Mouse (Mus musculus): ENCODE data around the gene Hinfp.
"Not testable (repeated sequence)": the region's sequence is repeated elsewhere in the genome, so short reads cannot be mapped to it uniquely, and the experiment has no call there.

The Hinfp gene

DNA sequence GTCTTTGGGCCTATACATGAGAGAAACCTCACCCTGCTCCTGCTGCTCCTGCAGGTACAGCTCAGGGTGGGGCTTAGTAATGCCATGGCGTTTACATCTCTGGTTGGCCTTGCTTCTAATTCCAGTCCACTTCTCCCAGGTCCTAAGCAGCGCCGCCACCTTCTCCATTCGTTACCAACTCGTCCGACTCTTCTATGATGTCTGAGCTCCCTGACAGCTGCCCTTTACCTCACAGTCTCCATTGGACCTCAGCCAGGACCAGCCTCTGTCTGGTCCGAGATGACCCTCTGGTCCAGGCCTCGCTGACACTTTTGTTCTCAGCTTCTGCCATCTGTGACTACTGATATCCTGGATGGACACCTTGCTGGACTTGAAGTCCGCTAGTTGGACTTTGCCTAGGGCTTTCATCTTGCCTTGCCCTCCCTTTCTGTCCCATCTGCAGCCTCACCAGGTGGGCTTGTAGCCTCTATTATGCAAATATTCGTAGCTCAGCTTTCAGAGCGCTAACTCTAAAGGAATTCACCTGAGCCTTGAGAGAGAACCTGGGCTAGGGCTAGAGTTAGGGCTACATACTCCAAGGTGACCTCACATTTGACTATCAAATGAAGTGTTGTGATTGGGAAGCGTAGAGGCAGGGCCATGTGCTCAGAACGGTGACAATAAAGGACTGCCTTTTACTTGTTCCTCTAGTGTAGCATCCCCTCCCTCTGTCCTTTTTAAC is 27.6 kb upstream of the Hinfp start:
- no peak for DNase-seq (ENCODE audit: low read depth, low spot score)

DNA sequence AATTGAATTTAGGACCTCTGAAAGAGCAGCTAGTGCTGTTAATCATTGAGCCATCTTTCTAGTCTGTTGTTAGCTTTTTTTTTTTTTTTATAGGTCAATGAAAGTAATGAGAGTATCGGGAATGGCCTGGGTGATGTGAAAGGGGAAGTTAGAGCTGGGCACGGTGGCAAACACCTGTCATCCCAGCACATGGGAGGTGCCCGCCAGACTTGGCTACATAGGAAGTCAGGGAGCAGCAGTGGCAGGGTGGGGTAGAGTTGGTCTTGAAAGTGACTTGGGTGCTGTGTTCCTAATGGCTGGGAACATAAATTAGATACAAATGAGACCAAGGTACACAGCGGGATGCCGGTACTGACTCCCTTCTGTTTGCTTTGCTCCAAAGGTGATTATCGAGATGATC is 25.3 kb upstream of the Hinfp start:
- DNase-seq (ENCODE audit: low read depth, low spot score), result no peak

- no peak for DNase-seq (ENCODE audit: low read depth, low spot score)
Measured at GRCm38 (mm10) chr9:44327926-44328325, 22.5 kb upstream of the Hinfp start.

DNA sequence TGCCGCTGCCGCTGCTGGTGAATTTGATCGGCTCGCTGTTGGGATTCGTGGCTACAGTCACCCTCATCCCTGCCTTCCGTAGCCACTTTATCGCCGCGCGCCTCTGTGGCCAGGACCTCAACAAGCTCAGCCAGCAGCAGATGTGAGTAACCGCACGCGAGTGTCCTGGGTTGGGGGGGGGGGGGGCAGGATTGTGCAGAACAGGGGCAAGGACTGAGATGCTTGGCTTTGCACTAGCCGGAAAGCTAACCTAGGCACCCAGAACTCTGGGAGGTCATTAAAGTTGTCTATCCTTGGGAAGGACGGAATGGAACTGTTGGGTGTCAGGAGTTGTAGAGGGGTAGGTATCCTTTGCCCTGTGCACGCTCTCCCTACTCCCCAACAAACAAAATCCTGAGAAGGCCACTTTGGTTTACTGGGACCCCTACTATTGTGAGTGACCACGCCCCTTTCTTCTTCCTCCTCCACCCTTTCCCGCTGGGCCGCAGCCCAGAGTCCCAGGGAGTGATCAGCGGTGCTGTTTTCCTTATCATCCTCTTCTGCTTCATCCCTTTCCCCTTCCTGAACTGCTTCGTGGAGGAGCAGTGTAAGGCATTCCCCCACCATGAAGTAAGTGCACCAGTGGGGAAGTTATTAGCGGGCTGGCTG is 21.7 kb upstream of the Hinfp start:
- no peak for DNase-seq (ENCODE audit: low read depth, low spot score)

DNA sequence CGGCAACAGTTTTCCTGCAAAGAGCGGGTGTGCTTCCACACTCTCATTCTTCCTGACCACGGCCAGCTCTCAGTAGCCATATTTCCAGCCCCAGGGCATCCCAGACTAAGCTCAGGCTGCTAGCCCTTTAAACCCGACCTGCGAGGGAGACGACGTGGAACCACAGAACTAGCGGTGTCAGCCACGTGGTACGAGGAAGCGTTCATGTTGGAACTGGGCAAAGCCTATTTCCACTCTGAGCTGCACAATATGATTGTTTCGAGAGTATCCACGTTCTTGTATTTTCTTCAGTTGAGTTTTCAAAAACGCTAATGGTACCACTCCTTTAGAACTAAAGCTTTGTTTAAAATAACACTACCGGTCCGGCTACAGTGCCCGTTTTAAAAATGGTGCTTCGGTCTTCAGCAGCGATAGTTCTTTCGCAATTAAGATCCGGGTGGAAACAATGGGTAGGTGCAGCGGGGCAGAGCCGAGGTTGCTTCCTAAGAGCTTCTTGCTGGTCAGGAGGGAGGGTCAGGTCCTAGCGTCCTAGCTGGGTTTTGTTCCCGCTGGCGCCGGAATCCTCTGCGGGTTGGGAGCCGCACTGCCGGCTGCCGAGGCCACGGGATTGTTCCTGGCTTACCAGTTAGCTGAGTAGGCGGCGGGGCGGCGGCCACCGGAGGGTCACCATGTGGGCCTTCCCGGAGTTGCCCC is 21.0 kb upstream of the Hinfp start:
- DNase-seq (ENCODE audit: low read depth, low spot score), result peak; percentile 81

- no peak for DNase-seq (ENCODE audit: low read depth, low spot score)
Measured at GRCm38 (mm10) chr9:44325768-44326370, 20.4 kb upstream of the Hinfp start, which contains the start of gene Dpagt1. Gene Dpagt1 (plus strand): TSS chr9:44326019.

GRCm38 (mm10) chr9:44325032-44325767 is 19.7 kb upstream of the Hinfp start:
- DNase-seq (ENCODE audit: low read depth, low spot score), result not testable (repeated sequence)

GRCm38 (mm10) chr9:44324147-44324546 is 18.7 kb upstream of the Hinfp start:
- no peak for DNase-seq (ENCODE audit: low read depth, low spot score)

- DNase-seq (ENCODE audit: low read depth, low spot score), result not testable (repeated sequence)
Measured at GRCm38 (mm10) chr9:44323656-44324055, 18.2 kb upstream of the Hinfp start.

- no peak for DNase-seq (ENCODE audit: low read depth, low spot score)
Measured at GRCm38 (mm10) chr9:44320799-44321133, 15.3 kb upstream of the Hinfp start.

DNA sequence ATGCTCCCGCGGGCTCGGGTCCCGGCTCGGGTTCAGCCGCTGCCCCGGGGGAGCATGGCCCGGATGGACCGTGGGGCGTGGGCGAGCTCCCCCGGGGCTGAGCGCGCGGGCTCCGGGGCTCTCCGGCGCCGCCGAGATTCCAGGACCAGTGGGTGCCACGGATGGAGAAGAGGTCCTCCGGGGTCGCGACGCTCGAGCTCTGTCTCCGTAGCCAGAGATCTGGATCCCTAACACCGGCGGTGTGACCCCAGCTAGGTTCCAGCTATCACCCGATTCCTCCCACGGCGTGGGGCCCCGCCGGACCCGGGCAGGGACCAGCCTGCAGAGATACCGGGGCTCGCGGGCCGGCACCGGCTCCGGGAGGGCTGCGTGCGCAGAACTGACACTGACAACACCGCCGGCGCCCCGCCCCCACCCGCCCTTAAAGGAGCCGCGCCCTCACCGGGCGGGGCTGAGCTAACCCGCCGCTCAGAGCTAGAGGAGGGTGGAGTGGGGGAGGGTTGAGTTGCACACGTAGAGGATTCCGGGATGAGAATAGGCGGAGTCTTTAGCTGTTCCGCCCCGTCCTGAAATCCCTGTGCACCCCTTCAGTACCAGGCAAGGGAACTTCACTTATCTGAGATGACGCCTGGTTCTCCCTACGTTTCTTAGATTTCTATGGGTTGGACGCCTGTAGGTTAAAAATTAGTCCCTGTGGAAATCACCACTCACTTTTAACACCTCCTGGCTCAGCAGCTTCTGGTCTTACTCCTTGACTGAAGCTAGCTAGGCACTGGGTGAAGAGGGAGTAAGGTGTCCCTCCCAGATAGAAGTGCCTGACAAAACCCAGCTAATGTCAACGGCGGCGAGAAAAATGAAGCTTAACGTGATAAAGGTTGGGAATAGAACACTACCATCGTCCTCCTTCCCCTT is 14.7 kb upstream of the Hinfp start, which contains the start of gene C2cd2l:
Gene C2cd2l, minus strand, starts transcription at position 399 of the 912 bp plus-strand sequence.
- peak; percentile 97 for DNase-seq (ENCODE audit: low read depth, low spot score)

GRCm38 (mm10) chr9:44319105-44319886 is 13.8 kb upstream of the Hinfp start:
- no peak for DNase-seq (ENCODE audit: low read depth, low spot score)

DNA sequence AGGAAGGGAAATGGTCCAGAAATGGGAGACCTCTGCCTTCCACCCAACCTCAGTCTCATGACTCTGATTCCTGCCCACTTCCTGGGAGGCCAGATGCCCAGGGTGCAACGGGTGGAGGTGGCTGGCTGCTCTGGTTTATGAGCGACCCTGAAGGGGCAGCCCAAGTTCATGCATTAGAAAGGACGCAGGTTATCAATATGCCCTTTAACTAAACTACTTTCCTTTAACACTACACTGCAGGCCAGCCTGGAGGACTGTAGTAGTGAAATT is 13.3 kb upstream of the Hinfp start:
- no peak for DNase-seq (ENCODE audit: low read depth, low spot score)

GRCm38 (mm10) chr9:44318076-44318825 is 12.8 kb upstream of the Hinfp start:
- DNase-seq (ENCODE audit: low read depth, low spot score), result no peak

DNA sequence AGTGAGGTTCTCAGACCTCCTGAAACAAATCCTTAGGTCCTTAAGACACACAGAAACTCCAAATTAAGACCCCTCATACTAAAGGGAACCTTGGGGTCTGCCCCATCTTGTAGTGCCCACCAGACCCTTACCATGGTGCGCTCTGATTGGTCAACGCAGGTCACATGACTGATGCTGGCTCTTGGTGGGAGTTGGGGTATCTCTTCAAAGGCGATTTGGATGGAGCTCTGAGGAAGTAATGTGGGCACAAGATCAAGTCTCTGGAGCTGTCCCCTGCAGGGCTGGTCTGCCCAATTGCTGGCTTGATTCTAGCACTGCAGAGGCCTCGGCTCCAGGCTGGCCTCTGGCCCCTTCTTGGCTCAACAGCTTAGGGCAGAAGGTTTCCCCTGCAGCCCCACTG is 12.0 kb upstream of the Hinfp start:
- DNase-seq (ENCODE audit: low read depth, low spot score), result no peak

DNA sequence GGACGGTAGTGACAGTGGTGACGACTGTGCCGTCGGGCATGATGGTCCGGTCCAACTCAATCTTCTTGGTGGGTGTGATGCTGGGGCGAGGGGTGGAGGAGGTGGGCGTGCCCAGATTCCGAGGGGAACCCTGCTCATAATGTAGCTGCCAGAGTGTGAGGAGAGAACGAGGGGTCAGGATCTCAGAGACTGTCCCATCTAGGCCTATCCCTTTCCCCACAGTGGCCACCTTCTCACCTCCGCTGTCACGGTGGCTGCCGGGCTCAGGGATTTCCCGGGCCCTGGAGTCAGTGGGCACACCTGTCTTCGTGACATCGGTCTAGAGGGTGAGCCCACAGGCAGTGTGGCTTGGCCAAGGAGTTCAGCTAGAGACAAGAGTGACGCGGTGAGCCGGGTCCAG is 9.4 kb upstream of the Hinfp start:
- DNase-seq (ENCODE audit: low read depth, low spot score), result no peak

GRCm38 (mm10) chr9:44314257-44314547 is 8.7 kb upstream of the Hinfp start:
- DNase-seq (ENCODE audit: low read depth, low spot score), result no peak

DNA sequence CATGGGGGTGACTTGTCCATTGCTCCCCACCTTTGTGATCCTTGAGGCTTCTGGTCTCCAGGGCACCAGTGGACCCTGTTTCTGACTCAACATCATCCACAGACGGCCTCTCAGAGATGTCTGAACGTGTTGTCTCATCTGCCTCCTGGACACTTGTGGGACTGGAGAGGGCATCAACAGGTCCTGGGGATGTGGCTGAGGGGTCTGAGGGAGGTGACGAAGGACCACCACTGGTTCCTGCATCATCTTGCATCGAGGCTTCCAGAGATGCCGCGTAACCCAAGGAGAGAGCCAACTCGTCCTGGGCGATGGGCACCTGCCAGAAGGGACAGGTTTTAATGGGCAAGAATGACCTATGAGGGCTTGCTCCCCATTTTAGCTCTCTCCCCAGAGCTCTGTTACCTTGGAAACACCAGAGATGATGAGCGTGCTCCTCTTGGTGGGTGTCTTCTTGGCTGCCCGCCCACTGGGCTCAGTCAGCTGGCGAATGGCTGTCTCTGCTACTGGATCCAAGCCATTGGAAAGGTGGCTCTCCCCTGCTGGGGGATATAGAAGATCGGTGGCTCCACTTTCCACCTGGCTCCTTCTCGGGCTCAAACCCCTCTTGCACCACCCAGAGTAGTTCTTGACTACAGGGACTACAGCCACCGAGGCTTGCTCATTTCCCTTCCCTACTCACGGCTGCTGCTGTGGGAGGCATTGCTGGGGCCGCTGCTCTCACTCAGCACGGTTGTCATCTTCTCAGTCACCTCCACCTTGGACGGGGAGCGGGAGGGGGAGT is 8.2 kb upstream of the Hinfp start:
- no peak for DNase-seq (ENCODE audit: low read depth, low spot score)

Measured in mesoderm, embryonic 11.5 days (tissue).